Mouse (Mus musculus): ENCODE data around the gene Armc9.

The Armc9 gene

GRCm38 (mm10) chr1:86154133-86154823 lies at the start of gene Armc9:
TSS of gene Armc9 (plus strand) at chr1:86154780.
- peak; percentile 82 for DNase-seq (ENCODE audit: low spot score)

GRCm38 (mm10) chr1:86105054-86105453 lies 49.5 kb upstream of the Armc9 start:
- no peak for DNase-seq (ENCODE audit: low spot score)

DNA sequence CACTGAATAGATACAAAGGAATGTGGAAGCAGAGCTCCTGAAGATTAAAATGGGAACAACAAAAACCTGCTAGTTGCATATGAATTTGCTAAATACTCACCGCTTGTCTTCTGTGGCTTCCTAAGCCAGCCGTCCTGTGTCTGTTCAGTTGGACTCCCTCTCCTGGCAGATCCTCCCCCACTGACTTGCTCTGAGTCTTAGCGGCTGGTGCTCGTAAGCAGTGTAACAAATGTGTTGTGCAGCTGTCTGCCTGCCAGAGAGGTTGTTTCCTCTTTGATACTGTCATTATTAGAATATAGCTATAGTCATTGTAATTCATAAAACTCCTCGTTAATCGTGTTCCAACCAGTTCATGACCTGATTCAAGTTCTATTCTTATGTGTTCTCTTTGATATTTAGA lies 42.8 kb upstream of the Armc9 start, which contains the start of gene Htr2b:
Gene Htr2b (minus strand): TSS at position 192 of the 400 bp plus-strand sequence.
- peak; percentile 13 for DNase-seq (ENCODE audit: low spot score)

GRCm38 (mm10) chr1:86114141-86114540 lies 40.4 kb upstream of the Armc9 start:
- no peak for DNase-seq (ENCODE audit: low spot score)

GRCm38 (mm10) chr1:86119549-86119948 lies 35.0 kb upstream of the Armc9 start:
- DNase-seq (ENCODE audit: low spot score) = no peak

DNA sequence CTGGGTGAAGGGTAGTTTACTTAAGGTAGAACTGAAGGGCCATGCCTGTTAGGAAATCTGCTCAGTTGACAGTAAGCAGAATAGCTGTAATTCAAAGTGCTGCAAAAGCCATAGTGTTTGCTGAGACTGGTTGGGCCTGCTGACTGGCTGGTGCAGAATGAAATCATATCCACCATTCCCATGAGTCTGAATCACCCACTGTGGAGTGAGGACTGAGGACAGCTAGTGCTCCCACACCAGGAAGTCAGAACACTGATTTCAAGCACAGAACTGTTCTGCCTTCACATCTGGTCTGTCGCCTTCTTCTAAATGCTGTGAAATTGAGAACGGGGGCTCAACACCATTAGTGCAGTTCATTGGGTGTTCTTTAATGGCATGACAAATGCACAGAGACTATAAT lies 28.5 kb upstream of the Armc9 start:
- no peak for DNase-seq (ENCODE audit: low spot score)

- DNase-seq (ENCODE audit: low spot score) = no peak
Measured at GRCm38 (mm10) chr1:86133337-86133736, 21.2 kb upstream of the Armc9 start, which contains the start of gene Gm21972. TSS of gene Gm21972 (plus strand) at chr1:86133637.

DNA sequence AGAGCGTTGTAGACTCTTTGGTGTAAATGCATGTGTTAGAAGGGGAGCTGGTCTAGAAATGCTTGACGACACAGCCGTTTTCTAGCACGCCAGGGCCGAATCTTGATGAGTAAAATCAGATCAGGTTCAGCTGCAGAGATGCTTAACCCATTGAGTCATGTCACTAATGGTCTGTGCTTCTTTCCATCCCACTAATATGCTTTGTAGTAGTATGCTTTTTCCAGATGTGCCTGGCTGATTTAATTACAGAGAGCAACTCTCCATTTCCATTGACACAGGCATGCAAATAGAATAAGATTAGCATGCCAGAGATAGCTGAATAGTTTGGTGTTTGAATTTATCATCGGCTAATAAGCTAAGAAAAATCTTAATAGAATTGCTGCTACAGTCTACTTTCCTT lies 19.3 kb upstream of the Armc9 start:
- no peak for DNase-seq (ENCODE audit: low spot score)

- no peak for DNase-seq (ENCODE audit: low spot score)
Measured at GRCm38 (mm10) chr1:86141081-86141480, 13.5 kb upstream of the Armc9 start.

- no peak for DNase-seq (ENCODE audit: low spot score)
Measured at GRCm38 (mm10) chr1:86143165-86143564, 11.4 kb upstream of the Armc9 start.

DNA sequence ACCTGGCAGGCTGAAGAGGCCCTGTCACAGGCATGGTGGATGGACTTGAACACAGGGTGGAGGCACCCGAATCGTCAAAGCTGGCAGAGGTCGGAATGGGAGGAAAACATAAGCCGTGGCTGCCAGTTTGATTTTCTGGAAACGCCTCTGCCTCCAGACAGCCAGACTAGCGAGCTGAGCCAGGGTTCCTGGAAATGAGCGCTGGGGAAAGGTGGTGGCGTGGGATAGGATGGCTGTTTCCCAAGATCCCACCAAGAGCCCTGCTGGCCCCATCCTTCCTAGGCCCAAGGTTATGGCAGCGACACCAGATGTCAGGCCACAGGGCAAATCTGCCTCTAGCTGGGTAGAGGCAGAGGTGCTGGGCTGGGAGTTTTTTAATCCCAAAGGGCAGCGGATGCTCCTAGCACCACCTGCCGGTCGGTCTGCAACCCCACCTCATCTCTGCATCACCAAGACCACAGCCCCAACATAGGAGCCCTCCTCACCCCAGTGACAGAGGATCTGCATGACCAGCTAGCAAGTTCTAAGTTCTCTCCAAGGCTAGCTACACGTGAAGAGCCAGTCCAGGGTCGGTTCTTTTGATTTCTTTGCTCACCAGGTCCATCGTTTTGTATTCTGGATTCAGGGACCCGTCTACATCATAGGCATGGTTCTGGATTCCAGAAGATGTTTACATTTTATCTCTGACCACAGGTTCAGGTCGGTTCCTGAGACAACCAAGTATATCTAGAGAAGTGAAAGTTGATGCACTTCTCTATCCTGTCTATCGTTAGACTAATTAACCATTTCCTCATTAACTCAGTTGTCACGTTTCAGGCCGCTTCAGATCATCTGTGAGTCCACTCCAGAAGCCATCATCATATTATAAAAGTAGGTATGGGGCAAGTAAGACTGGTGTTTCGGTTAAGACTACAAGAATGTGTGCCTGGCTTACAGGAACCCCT lies 10.3 kb upstream of the Armc9 start:
- DNase-seq (ENCODE audit: low spot score) = no peak

GRCm38 (mm10) chr1:86146293-86146692 lies 8.3 kb upstream of the Armc9 start:
- no peak for DNase-seq (ENCODE audit: low spot score)

DNA sequence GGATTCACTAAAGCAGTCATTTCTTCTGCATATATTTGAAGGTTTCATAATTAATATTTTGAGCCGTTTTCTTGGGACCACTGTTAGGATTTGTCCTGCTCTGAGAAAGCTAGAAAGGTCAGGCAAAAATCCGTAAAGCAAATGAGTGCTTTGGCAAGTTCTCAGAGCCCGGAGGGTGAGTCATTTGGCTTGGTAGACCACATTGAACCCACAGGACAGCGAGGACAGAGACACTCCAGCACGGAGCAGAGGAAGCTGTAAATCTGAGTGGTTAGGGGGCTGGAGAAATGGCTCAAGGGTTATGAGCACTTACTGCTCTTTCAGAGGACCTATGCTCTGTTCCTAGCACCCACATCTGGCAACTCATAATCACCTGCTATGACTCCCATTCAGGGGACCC lies 7.0 kb upstream of the Armc9 start:
- no peak for DNase-seq (ENCODE audit: low spot score)

DNA sequence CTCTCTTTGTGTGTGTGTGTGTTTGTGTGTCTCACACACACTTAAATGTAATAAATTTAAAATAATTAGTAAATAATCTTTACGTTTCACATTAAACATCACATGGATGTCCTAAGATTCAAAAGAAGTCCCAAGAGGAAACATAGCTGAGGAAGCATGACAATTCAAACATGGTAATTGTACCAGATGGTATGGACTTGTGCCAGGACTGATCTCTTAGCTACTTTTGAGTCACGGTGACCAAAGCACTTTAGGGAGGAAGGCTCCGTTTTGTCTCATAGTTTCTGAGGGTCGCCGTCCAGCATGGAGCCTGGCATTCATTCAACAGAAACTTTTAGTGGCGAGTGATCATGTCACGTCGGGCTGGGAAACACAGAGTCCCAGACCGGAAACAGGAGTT lies 6.4 kb upstream of the Armc9 start:
- DNase-seq (ENCODE audit: low spot score) = no peak

- DNase-seq (ENCODE audit: low spot score) = no peak
Measured at GRCm38 (mm10) chr1:86150929-86151328, 3.7 kb upstream of the Armc9 start.

DNA sequence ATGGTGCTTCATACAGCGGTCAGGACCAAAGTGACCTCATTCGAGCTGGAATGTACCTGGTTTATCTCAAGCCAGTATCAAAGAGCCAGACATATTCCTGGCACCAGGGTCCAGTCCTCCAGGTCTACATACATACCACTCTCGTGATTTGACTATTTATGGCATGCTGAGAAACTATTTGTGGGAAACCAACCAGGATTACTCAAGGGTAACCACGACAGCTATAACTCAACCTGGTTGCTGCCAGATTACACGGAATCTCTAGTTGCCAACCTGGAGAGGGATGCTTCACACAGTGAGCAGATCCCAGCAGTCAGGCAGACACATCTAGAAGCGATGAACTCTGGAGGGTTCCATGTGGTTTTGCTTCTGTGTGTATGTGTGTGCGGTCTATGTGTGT lies 3.2 kb upstream of the Armc9 start:
- no peak for DNase-seq (ENCODE audit: low spot score)

- no peak for DNase-seq (ENCODE audit: low spot score)
Measured at GRCm38 (mm10) chr1:86152618-86153017, 2.0 kb upstream of the Armc9 start.

DNA sequence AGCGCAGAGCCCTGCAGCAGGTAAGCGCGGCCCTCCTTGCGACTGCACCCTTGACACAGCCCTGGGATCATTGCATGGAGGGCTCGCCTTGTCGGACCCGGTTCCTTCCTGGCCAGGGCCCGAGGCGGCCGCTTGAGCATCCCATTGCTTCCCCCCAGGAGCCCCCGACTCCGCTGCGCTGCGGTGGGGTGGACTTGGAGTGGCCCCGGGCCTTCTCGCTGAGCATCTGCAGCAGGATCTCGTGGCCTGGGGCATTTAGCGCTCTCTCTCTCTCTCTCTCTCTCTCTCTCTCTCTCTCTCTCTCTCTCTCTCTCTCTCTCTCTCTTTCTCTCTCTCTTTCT lies 214 bp downstream of the Armc9 start:
- DNase-seq (ENCODE audit: low spot score) = no peak

- DNase-seq (ENCODE audit: low spot score) = no peak
Measured at GRCm38 (mm10) chr1:86156075-86156474, 1.5 kb downstream of the Armc9 start.

GRCm38 (mm10) chr1:86156595-86156994 lies 2.0 kb downstream of the Armc9 start:
- DNase-seq (ENCODE audit: low spot score) = no peak

GRCm38 (mm10) chr1:86160059-86160458 lies 5.5 kb downstream of the Armc9 start:
- no peak for DNase-seq (ENCODE audit: low spot score)

DNA sequence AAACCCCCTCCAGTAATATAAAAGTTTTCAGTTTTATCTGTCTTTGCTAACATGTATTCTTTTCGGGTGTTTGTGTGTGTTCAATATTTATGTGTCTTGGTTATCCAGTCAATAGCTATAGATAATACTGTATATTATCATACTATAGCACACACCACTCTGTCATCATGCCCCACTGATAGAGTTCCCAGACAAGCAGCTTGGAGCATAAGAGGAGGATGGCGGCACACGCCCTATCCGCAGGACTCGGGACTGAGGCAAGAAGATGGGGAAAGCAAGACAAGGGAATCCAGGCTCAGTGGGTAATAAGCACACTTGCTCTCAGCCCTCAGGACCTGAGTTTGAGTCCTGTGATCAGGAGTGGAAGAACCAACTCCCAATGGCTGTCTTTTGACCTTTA lies 5.9 kb downstream of the Armc9 start:
- no peak for DNase-seq (ENCODE audit: low spot score)

DNA sequence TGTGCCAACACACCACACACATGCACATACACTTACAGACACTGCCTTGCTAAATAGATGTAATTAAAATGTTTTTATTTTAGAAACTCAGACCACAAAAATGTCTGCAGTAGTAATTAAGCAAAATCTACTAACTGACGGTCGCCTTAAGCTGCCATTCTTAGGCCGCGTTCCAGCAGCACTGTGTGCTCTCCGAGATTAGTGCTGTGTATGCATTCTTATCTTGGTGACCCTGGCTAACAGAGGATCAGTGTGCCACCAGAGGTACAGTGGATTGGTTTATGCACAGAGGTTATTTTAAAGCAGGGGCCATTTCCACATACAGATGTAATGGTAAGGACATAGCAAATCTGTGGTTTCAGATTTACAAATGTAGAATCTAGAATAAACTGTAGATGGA lies 6.5 kb downstream of the Armc9 start:
- no peak for DNase-seq (ENCODE audit: low spot score)

Measured in layer of hippocampus, adult 9-10 months (tissue).